Mouse (Mus musculus) NIH3T3 (cell line): ENCODE results near the gene Kcnk10.

Experiments used
- DNase-seq: peaks from one replicate; pipeline ENCODE4 v3.0.0-alpha.2; 2012; ENCODE audit warnings: low read depth

Gene Kcnk10

DNA sequence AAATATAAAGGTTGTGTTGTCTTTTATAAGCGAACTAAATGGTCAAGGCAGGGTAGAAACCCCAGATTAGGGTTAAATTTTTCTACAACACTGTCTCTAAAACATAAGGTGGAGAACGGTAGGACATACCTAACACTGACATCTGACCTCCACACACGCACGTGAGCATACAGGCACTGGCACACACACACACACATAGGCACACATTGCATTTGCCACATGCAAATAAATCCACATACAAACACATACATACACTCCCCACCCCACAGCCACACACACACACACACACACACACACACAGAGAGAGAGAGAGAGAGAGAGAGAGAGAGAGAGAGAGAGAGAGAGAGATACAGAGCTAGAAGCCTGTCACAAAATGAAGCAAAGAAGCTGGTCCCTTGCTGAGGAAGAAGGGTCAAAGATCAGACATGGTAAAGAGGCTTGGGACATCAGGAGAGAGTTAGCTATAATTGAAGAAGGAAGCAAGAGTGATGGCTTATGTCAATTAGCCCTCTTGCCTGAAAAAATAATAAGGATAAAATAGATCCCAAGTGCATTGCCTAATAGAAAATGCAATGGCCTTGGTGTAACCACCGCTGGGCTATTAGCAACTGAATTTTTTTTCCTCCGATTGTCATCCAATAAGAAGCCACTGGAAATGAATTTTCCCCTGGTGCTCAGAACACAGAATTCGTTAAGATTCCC is 58.1 kb downstream of the Kcnk10 start:
- no peak for DNase-seq

- no peak for DNase-seq
Measured at GRCm38 (mm10) chr12:98505601-98506000, 72.5 kb downstream of the Kcnk10 start.

GRCm38 (mm10) chr12:98501528-98502280 is 76.4 kb downstream of the Kcnk10 start:
- no peak for DNase-seq

GRCm38 (mm10) chr12:98501045-98501444 is 77.1 kb downstream of the Kcnk10 start:
- DNase-seq, result no peak

GRCm38 (mm10) chr12:98481460-98481859 is 96.7 kb downstream of the Kcnk10 start:
- DNase-seq, result peak; percentile 20

DNA sequence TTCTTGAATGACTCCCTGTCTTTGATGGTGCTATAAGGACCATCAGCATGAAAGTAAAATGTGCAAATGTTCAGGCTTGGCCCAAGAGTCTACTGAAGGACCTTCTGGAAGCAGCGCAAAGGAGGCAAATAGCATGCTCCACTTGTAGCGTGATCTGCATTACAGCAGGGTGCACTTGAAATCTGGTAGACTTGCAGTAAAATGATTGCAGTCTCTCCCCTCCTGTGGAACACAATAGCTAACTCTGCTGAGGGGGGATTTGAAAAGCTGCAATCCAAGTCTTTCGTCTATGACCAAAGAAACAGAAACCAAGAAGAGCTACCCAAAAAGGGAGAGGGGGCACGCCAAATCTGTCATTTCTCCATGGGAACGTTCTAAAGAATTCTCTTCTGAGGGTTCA is 97.1 kb downstream of the Kcnk10 start:
- DNase-seq, result no peak

- DNase-seq, result no peak
Measured at GRCm38 (mm10) chr12:98477673-98478461, 100.2 kb downstream of the Kcnk10 start.

DNA sequence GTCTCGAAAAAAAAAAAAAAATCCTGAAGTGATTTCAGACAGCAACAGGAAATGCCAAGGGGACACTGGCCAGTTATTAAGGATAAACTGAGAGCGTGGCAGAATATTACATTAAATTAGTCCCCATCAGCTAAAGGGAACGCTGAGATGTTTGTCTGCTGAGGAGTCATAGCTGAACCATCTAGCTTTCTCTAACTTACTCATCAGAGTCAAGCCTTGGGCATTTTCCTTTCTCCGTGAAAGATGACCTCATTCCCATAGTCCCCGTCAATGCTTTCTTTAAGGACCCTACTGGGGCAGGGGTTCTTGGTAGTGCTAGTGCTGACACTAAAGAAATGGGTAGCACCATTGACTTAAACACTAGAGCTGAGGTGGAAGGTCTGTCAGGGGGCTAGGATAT is 106.9 kb downstream of the Kcnk10 start:
- no peak for DNase-seq

- DNase-seq, result no peak
Measured at GRCm38 (mm10) chr12:98470097-98470496, 108.0 kb downstream of the Kcnk10 start.

DNA sequence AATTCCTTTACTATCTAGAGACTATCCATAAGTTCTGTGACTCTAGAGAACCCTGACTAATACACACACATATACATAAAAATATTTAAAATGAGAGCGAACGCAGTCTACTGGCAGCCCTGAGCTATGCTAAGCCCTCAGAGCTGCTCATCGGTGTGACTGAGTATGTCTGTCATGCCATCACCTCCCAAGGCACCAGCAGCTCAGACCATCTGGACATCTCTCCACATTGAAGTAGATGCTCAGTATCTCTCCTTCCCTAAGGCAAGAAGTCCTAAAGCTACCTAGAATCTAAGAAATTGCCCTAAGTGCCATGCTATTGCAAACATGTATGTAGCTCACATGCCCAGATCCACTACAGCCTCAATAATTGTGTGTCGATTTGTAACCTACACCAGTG is 110.3 kb downstream of the Kcnk10 start:
- DNase-seq, result no peak

DNA sequence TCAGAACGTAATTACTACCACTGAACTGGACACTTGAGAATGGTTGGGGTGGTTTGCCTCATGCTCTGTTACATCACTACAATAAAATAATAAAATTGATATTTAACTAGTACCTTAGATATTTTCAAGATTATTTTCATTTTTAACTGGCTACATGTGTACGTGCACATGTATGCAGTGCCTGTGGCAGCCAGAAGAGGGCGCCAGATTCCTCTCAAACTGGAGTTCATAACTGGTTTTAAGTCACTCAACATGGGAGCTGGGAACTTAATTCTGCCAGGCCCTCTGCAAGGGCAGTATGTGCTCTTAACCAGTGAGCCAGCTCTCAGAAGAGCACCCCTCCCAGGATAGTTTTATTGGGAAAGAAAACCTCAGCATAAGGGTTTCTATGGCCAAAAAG is 118.2 kb downstream of the Kcnk10 start:
- peak; percentile 56 for DNase-seq

GRCm38 (mm10) chr12:98458944-98459343 is 119.2 kb downstream of the Kcnk10 start:
- DNase-seq, result no peak

DNA sequence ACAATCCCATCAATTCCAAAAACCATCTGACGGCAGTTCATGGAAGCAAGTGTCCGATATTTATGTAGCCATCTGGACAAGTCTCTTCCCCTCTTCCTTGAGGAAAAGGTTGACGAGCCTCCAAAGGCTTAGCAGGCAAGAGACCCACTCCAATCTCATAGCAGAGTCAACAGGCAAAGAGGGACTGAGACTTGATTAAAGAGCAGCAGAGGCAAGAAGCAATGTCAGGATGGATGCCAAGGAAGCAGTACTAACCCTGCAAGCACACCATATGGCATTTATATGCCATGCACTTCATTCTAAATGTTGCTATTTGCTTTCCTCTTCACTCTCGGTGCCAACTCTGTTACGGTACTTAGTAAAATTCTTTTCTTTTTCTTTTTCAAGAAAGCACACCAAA is 119.6 kb downstream of the Kcnk10 start:
- DNase-seq, result no peak

DNA sequence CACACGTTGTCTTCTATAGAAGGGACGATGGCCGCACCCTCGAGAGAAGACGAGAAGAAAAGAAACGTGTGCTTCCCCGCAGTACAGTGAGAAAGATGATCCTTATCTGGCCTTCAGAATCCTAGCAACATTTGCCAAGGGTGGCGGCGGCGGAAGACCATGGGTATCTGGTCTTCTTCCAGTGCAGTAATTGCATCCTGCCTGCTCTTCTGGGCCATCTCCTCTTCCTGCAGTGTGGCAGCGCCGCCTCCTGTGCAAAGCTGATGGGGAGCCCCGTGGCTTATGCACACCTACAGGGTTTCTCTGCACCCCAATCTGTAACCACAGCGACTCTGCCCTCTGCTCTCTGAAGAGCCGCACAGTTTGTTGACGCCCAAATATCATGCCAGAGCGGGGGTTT is 124.9 kb downstream of the Kcnk10 start:
- DNase-seq, result no peak

DNA sequence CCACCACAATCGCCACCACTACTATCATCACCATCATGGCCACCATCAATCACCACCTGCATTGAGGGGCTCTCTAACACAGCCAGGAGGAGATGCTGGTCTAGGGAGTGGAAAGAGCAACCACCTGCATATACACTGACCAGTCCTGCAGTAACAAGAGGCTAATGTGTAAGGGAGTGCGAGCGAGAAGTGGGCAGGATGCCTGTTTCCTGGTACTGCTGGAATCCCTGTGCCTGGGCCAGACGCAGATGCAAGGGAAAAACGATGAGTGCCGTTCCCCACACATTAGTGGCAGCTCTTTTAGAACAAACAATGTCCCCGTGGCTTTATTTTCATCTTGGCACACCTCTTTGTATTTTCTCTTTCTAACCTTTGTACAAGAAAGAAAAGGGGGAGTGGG is 125.5 kb downstream of the Kcnk10 start:
- no peak for DNase-seq

DNA sequence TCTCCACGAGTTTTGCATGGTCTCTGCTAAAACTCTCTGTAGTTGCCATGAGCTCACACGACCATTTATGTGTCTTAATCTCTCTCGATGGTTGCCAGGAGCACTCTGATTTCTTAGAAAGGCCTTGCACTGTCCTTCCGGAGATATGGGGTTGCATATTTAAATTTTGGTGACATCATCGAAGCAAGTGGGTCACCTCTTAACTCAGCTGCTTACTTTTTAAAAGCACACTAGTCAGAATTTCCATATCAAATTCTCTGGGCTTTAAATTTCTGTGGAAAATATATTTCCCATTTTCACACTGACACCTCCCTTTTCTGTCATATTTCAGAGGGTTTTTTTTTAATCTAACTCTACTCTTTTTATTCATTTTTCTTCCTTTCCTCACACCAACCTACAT is 132.5 kb downstream of the Kcnk10 start:
- no peak for DNase-seq

DNA sequence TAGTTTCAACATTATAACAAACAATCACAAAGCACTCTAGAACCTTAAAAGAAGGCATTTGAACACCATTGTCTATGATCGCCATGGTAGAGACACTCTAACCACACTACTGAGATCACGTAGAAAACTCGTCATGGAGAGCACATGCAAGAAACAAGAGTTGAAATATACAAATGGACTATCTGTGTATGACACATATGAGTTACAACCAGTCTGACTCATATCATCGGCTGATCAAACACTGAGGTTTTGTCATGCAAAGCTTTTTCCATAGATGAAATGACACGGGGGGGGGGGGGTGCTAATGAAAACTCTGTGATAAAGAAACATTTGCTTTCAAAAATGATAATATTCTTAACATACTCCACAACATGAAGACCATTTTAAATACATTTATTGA is 133.2 kb downstream of the Kcnk10 start:
- no peak for DNase-seq

DNA sequence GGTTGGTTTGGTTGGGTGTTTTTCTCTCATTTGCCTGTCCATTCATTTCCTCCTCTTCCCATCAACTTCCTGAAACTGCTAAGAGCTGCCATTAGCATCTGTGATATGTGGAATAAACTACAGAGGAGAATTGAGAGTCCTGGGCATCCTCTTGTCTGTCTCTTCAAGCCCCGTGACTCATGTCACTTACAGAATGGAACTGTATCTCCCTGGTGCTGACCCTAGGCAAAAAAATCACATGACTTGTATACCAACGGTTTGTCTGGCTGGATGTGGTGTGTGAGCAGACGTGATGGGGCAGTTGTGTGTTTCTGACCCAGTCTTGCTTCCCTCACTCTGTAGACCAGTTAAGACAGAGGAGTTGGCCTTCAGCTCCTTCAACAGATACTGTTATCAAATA is 134.4 kb downstream of the Kcnk10 start:
- DNase-seq, result no peak

DNA sequence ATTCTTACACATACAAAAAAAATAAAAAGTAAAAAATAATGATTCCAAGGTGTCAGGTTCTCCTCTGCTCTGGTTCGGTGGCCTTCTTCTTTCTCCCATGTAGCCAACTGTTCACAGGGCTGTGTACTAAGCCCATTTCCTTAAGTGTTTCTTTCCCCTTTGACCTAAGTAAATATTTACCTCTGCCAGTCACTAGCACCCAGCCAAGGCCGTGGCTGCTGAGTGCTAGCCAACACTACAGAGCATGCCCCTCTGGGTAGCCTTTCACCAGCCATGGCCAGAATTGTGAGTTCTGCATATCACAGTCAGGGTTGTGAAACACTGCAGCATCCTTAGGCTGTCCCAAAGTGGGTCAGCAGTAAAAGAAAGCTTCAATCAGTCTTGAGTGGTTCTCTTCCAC is 140.0 kb downstream of the Kcnk10 start:
- DNase-seq, result no peak

GRCm38 (mm10) chr12:98430683-98431082 is 147.4 kb downstream of the Kcnk10 start:
- DNase-seq, result no peak

- DNase-seq, result no peak
Measured at GRCm38 (mm10) chr12:98421340-98421739, 156.8 kb downstream of the Kcnk10 start.

DNA sequence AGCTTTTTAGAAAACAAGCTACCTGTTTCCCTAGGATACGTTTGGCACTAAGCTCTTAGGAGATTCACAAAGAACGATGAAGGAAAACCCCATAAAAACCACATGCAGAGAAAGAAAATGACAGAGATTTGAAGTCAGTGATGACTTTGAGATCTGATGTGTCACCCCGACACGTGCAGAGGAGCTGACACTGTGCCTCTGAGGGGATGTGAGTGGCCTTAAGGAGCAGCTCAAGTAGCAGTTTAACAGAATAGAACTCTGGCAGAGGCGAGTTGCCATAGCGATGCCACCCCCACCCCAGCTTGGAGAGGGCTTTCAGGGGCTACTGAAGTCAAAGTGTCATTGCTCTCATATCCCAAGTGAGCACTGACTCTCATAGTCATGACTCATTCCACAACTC is 158.3 kb downstream of the Kcnk10 start:
- no peak for DNase-seq

GRCm38 (mm10) chr12:98409580-98409979 is 168.5 kb downstream of the Kcnk10 start:
- DNase-seq, result peak; percentile 41
